Mouse (Mus musculus): ENCODE measurements at regions not wholly inside any gene's neighbourhood (a gene's known extent, or its start where the extent isn't known, plus 50 kb on each side); places are given as distances from the start of the nearest gene placed in this dataset.

DNA sequence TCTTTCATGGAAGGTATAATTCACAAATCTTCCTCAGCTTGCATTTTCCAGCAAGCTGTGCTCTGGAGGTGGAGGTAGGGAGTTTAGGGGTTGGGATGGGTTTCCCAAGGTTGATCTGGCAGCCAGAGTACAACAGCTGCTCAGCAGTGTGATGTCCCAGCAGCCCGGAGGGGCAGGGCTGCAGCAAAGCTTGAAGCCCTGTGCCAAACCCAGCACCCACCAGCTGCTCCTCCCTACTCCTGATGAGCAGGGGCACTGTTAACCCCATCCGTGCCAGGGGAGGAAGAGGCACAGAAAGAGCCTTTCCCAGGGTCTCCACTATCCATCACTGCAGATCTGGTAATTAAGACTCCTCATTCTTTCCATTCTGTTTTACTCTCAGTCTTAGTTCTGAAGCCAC, 615.2 kb downstream of the Gm826 start:
- TF ChIP-seq CTCF (IDR thresholded peaks at IDR 0.05; ENCODE audit: borderline replicate concordance, insufficient read depth, low read depth, low read length) (no peak), POLR2A (IDR thresholded peaks at IDR 0.05; ENCODE audit: borderline replicate concordance, insufficient read depth, low read length) (no peak)
